Mouse (Mus musculus): Measurements from ENCODE around the gene Slc25a12.

- TF ChIP-seq CTCF (IDR thresholded peaks at IDR 0.05; ENCODE audit: low read depth, low read length) (no peak), POLR2A (IDR thresholded peaks at IDR 0.05; ENCODE audit: extremely low read depth, insufficient read depth, low read length) (no peak)
Measured at GRCm38 (mm10) chr2:71244807-71245206, 122.7 kb downstream of the Slc25a12 start.
